Mouse (Mus musculus): ENCODE data around the gene Radil. TPM values are rescaled to one million over a fixed set of nuclear protein-coding genes. Genes with fewer than 3 reads are reported as not detected.

Gene Radil
- polyA plus RNA-seq, 1 experiment from 2014 or later = 0.54 TPM

GRCm38 (mm10) chr5:142441332-142442044 is 109.4 kb downstream of the Radil start:
- H3K27me3 ChIP-seq (replicated peaks) = no peaks in the 10 kb centered on the region
- peak overlapping the region; percentile 87 for H3K4me2 ChIP-seq
- ATAC-seq = no peak
- peak overlapping the region; percentile 93 for H3K27ac ChIP-seq
- peak overlapping the region; percentile 60 for H3K4me3 ChIP-seq
- peaks cover 77% of the 10 kb centered on the region for H3K4me1 ChIP-seq
- whole genome bisulfite sequencing (ENCODE audit: insufficient replicate concordance) = 44% methylated on average over 22 of the region's 22 CpGs
- no peaks in the 10 kb centered on the region for H3K9me3 ChIP-seq (replicated peaks)
- H3K9ac ChIP-seq = peak overlapping the region; percentile 74
- H3K36me3 ChIP-seq = peaks cover 13% of the 10 kb centered on the region

DNA sequence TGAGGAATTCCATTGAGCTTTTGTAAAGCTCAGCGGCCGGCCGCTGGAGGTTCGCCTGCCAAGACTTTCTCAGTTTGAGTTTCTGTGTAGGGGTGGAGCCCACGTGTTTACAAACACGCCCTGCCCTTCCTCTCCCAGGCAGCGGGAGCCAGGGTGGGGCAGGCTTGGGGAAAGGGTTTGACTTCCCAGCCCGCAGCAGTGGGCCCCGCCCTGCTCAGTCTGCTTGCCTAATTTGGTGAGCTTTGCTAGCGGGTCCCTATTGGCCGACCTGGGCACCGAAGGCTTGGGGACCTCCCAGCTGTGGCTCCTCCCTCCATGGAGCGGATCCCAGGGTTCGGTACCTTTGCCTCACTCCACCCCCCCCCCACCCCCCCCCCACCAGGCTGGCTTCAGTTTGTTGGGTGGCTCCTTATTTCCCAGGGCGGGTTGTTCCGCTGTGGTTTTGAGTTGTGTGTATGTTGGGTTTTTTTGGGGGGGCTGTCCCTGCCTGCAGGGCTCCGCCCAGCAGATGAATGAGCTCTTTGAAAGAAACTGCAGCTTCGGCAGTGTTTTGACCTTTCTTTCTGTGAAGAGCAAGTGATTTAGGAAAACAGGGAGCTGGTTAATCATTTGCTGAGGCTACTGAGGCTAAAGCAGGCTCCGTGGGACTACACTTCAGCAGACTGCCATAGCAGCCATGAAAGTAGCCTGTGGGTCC is 110.3 kb downstream of the Radil start:
- under 1% methylated on average over 19 of the region's 19 CpGs for WGBS (ENCODE audit: insufficient replicate concordance)
- peak overlapping the region; percentile 60 for H3K4me3 ChIP-seq
- peak overlapping the region; percentile 87 for H3K4me2 ChIP-seq
- peak; percentile 95 for ATAC-seq
- H3K9ac ChIP-seq = peak overlapping the region; percentile 74
- H3K9me3 ChIP-seq (replicated peaks) = no peaks in the 10 kb centered on the region
- peaks cover 22% of the 10 kb centered on the region for H3K36me3 ChIP-seq
- H3K27me3 ChIP-seq (replicated peaks) = no peaks in the 10 kb centered on the region
- peak overlapping the region; percentile 93 for H3K27ac ChIP-seq
- peaks cover 68% of the 10 kb centered on the region for H3K4me1 ChIP-seq

- Histone ChIP-seq H3K36me3 (peaks cover 28% of the 10 kb centered on the region), H3K4me3 (peak overlapping the region; percentile 60), H3K27ac (peak overlapping the region; percentile 93), H3K4me2 (peak overlapping the region; percentile 87), H3K27me3 (replicated peaks) (no peaks in the 10 kb centered on the region), H3K4me1 (peaks cover 61% of the 10 kb centered on the region), H3K9me3 (replicated peaks) (no peaks in the 10 kb centered on the region), H3K9ac (peak overlapping the region; percentile 74)
- peak; percentile 17 for ATAC-seq
- WGBS (ENCODE audit: insufficient replicate concordance) = 3% methylated on average over 12 of the region's 12 CpGs
These were observed 110.9 kb downstream of the Radil start for GRCm38 (mm10) chr5:142439911-142440432.

- no peak for ATAC-seq
- Histone ChIP-seq H3K4me3 (no peak overlapping the region), H3K27ac (0 out of 2 replicates have a peak overlapping the region, but pooled peaks have one; percentile 26), H3K27me3 (replicated peaks) (no peaks in the 10 kb centered on the region), H3K4me1 (peaks cover 46% of the 10 kb centered on the region), H3K9me3 (replicated peaks) (no peaks in the 10 kb centered on the region), H3K9ac (no peak overlapping the region), H3K36me3 (peaks cover 32% of the 10 kb centered on the region), H3K4me2 (no peak overlapping the region)
- 86% methylated on average over 16 of the region's 16 CpGs for WGBS (ENCODE audit: insufficient replicate concordance)
These were observed 112.4 kb downstream of the Radil start for GRCm38 (mm10) chr5:142438380-142438938.

- H3K9me3 ChIP-seq (replicated peaks) = no peaks in the 10 kb centered on the region
- H3K36me3 ChIP-seq = peaks cover 32% of the 10 kb centered on the region
- H3K27ac ChIP-seq = no peak overlapping the region
- no peaks in the 10 kb centered on the region for H3K27me3 ChIP-seq (replicated peaks)
- H3K4me1 ChIP-seq = peaks cover 28% of the 10 kb centered on the region
- 83% methylated on average over 15 of the region's 15 CpGs for WGBS (ENCODE audit: insufficient replicate concordance)
- ATAC-seq = no peak
- H3K9ac ChIP-seq = no peak overlapping the region
- H3K4me3 ChIP-seq = no peak overlapping the region
- no peak overlapping the region for H3K4me2 ChIP-seq
These were observed 115.2 kb downstream of the Radil start for GRCm38 (mm10) chr5:142435736-142436135.

Other genes starting within 250 kb of the Radil start
- 3.1 and 4.1 TPM in 2 replicates for gene Foxk1, start 149.6 kb downstream of the Radil start, polyA plus RNA-seq (2016; fragmentation: Nextera tagmentation; extraction: Ambion mirVana)
- gene Ap5z1, start 87.2 kb downstream of the Radil start, polyA plus RNA-seq (2016; fragmentation: Nextera tagmentation; extraction: Ambion mirVana) = 6.8 and 7.4 TPM in 2 replicates
- 0.05 TPM in 1 of 2 replicates, not detected in the other for gene Papolb, start 21.0 kb downstream of the Radil start, polyA plus RNA-seq (2016; fragmentation: Nextera tagmentation; extraction: Ambion mirVana)
- gene Mmd2, start 57.7 kb upstream of the Radil start, polyA plus RNA-seq (2016; fragmentation: Nextera tagmentation; extraction: Ambion mirVana) = 15.3 and 17.3 TPM in 2 replicates
- 46.7 and 50.1 TPM in 2 replicates for gene Wipi2, start 76.6 kb upstream of the Radil start, polyA plus RNA-seq (2016; fragmentation: Nextera tagmentation; extraction: Ambion mirVana)
- 0.38 and 0.72 TPM in 2 replicates for gene Slc29a4, start 141.4 kb upstream of the Radil start, polyA plus RNA-seq (2016; fragmentation: Nextera tagmentation; extraction: Ambion mirVana)

Measured in liver, embryonic 12.5 days (tissue).